Mouse (Mus musculus): ENCODE data around the gene Trio.
A peak's percentile ranks its signal among the peaks of the same experiment; 100 is the strongest.

The Trio gene

GRCm38 (mm10) chr15:27991066-27991701 is 34.5 kb downstream of the Trio start:
- peak; percentile 19 to 28 for DNase-seq

GRCm38 (mm10) chr15:27987979-27988378 is 37.7 kb downstream of the Trio start:
- DNase-seq = no peak

GRCm38 (mm10) chr15:27984881-27985280 is 40.8 kb downstream of the Trio start:
- DNase-seq = no peak

GRCm38 (mm10) chr15:27981764-27982500 is 43.7 kb downstream of the Trio start:
- DNase-seq = no peak

GRCm38 (mm10) chr15:27981258-27981657 is 44.4 kb downstream of the Trio start:
- DNase-seq = no peak

GRCm38 (mm10) chr15:27980436-27980835 is 45.2 kb downstream of the Trio start:
- peak in 1 of 2 experiments; percentile 25 for DNase-seq

- no peak for DNase-seq
These were observed 48.7 kb downstream of the Trio start for GRCm38 (mm10) chr15:27976950-27977349.

- no peak for DNase-seq
These were observed 49.3 kb downstream of the Trio start for GRCm38 (mm10) chr15:27976366-27976765.

GRCm38 (mm10) chr15:27974637-27975036 is 51.0 kb downstream of the Trio start:
- DNase-seq = no peak

GRCm38 (mm10) chr15:27968183-27968582 is 57.5 kb downstream of the Trio start:
- no peak for DNase-seq

- DNase-seq = no peak
These were observed 58.3 kb downstream of the Trio start for GRCm38 (mm10) chr15:27967128-27967876.

- DNase-seq = no peak
These were observed 60.8 kb downstream of the Trio start for GRCm38 (mm10) chr15:27964877-27965276.

- DNase-seq = no peak
These were observed 62.1 kb downstream of the Trio start for GRCm38 (mm10) chr15:27963506-27963905.

- no peak for DNase-seq
These were observed 65.0 kb downstream of the Trio start for GRCm38 (mm10) chr15:27960642-27961041.

- DNase-seq = no peak
These were observed 67.8 kb downstream of the Trio start for GRCm38 (mm10) chr15:27957867-27958266.

GRCm38 (mm10) chr15:27955614-27956013 is 70.0 kb downstream of the Trio start:
- DNase-seq = no peak

- no peak for DNase-seq
These were observed 71.3 kb downstream of the Trio start for GRCm38 (mm10) chr15:27954356-27954755.

- DNase-seq = no peak
These were observed 72.1 kb downstream of the Trio start for GRCm38 (mm10) chr15:27953570-27953969.

- DNase-seq = no peak
These were observed 74.5 kb downstream of the Trio start for GRCm38 (mm10) chr15:27951195-27951594.

- DNase-seq = no peak
These were observed 76.5 kb downstream of the Trio start for GRCm38 (mm10) chr15:27949196-27949595.

- no peak for DNase-seq
These were observed 77.8 kb downstream of the Trio start for GRCm38 (mm10) chr15:27947880-27948279.

- no peak for DNase-seq
These were observed 80.1 kb downstream of the Trio start for GRCm38 (mm10) chr15:27945570-27945969.

GRCm38 (mm10) chr15:27944898-27945297 is 80.8 kb downstream of the Trio start:
- no peak for DNase-seq

Measured in kidney, postnatal 4 days (tissue).